Mouse (Mus musculus): ENCODE data around the gene Ap1ar. TPM values are rescaled to one million over a fixed set of nuclear protein-coding genes. Genes with fewer than 3 reads are reported as not detected.

Gene Ap1ar
- polyA plus RNA-seq, 2 experiments = 38.2 to 43.1 TPM

DNA sequence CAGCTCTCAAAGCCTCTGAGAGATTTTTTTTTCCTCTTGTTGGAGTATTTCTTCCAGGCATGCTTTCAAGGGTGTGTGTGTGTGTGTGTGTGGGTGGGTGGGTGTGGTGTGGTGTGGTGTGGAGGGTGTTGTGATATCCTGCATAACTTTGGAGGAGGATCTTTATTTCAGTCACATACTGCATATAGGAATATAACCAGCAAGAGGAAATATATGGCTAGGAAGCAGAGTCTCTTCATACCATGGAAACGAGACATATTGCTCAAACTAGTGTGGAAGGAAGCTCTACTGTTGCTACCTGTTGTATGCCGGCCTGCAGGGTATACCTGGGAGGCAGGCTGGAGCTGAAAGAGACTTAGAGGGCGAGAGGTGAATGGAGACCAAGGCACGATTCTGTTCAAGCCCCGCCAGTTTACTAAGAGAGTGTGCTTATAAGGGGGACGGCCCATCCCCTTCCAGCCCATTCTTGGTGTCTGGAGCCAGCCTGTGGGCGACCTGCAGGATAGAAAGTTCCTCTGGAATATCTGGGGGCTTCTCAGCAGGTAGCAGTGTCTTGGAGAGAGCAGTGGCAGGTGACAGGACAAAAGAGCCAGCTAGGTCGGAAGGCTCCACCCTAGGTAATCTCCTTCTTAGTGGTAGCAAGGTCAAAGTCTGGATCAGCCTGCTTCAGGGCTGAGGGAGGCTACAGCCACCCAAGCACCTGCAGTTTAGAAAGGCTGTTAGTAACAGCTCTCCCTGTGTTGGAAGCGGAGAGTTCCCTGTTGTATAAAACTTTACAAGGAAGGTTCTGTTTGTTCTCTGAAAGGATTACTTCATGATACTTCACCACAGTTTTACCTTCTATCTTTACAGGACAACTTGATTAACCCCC is 13.7 kb upstream of the Ap1ar start:
- no peaks in the 10 kb centered on the region for H3K27me3 ChIP-seq (ENCODE audit: control insufficient read depth, insufficient read depth, low read length)
- no peaks in the 10 kb centered on the region for H3K36me3 ChIP-seq (ENCODE audit: control insufficient read depth, insufficient read depth, low read length)
- WGBS = 60% methylated on average over 9 of the region's 9 CpGs
- peaks cover 3% of the 10 kb centered on the region; the same call in 1 of the 2 replicates for H3K4me1 ChIP-seq (ENCODE audit: control insufficient read depth, insufficient read depth, low read length)
- no peak overlapping the region for H3K27ac ChIP-seq (replicated peaks; ENCODE audit: low read depth, low read length)
- H3K9me3 ChIP-seq (ENCODE audit: control insufficient read depth, low read length) = no peaks in the 10 kb centered on the region
- H3K4me2 ChIP-seq (replicated peaks; ENCODE audit: low read depth, low read length, severe bottlenecking) = no peak overlapping the region
- H3K4me3 ChIP-seq (replicated peaks; ENCODE audit: low read length) = no peak overlapping the region
- TF ChIP-seq POLR2A (IDR thresholded peaks at IDR 0.05; ENCODE audit: borderline replicate concordance, extremely low read depth, insufficient read depth, insufficient read length) = no peak
- DNase-seq (ENCODE audit: low spot score) = no peak
- no peak for ATAC-seq (ENCODE audit: low FRiP score, low read depth)
- H3K9ac ChIP-seq (ENCODE audit: low read depth, low read length, severe bottlenecking) = no peak overlapping the region

- no peak for TF ChIP-seq POLR2A (IDR thresholded peaks at IDR 0.05; ENCODE audit: borderline replicate concordance, extremely low read depth, insufficient read depth, insufficient read length)
- H3K27ac ChIP-seq (replicated peaks; ENCODE audit: low read depth, low read length) = no peak overlapping the region
- H3K36me3 ChIP-seq (ENCODE audit: control insufficient read depth, insufficient read depth, low read length) = no peaks in the 10 kb centered on the region
- no peaks in the 10 kb centered on the region for H3K27me3 ChIP-seq (ENCODE audit: control insufficient read depth, insufficient read depth, low read length)
- no peaks in the 10 kb centered on the region for H3K9me3 ChIP-seq (ENCODE audit: control insufficient read depth, low read length)
- DNase-seq (ENCODE audit: low spot score) (no peak), ATAC-seq (ENCODE audit: low FRiP score, low read depth) (no peak)
- no peak overlapping the region for H3K9ac ChIP-seq (ENCODE audit: low read depth, low read length, severe bottlenecking)
- H3K4me3 ChIP-seq (replicated peaks; ENCODE audit: low read length) = no peak overlapping the region
- 85% methylated on average over 5 of the region's 5 CpGs for WGBS
- no peak overlapping the region for H3K4me2 ChIP-seq (replicated peaks; ENCODE audit: low read depth, low read length, severe bottlenecking)
- H3K4me1 ChIP-seq (ENCODE audit: control insufficient read depth, insufficient read depth, low read length) = peaks cover 3% of the 10 kb centered on the region; the same call in 1 of the 2 replicates
Observed at GRCm38 (mm10) chr3:127849922-127850321, 12.6 kb upstream of the Ap1ar start.

- TF ChIP-seq POLR2A (IDR thresholded peaks at IDR 0.05; ENCODE audit: borderline replicate concordance, extremely low read depth, insufficient read depth, insufficient read length) = no peak
- Histone ChIP-seq H3K9ac (ENCODE audit: low read depth, low read length, severe bottlenecking) (no peak overlapping the region), H3K9me3 (ENCODE audit: control insufficient read depth, low read length) (no peaks in the 10 kb centered on the region), H3K36me3 (ENCODE audit: control insufficient read depth, insufficient read depth, low read length) (no peaks in the 10 kb centered on the region), H3K4me2 (replicated peaks; ENCODE audit: low read depth, low read length, severe bottlenecking) (no peak overlapping the region), H3K27me3 (ENCODE audit: control insufficient read depth, insufficient read depth, low read length) (no peaks in the 10 kb centered on the region), H3K4me3 (replicated peaks; ENCODE audit: low read length) (no peak overlapping the region), H3K27ac (replicated peaks; ENCODE audit: low read depth, low read length) (no peak overlapping the region), H3K4me1 (ENCODE audit: control insufficient read depth, insufficient read depth, low read length) (no peaks in the 10 kb centered on the region)
- 80% methylated on average over 11 of the region's 11 CpGs for WGBS
- ATAC-seq (ENCODE audit: low FRiP score, low read depth) = no peak
- DNase-seq (ENCODE audit: low spot score) = no peak
Observed at GRCm38 (mm10) chr3:127848088-127848808, 10.9 kb upstream of the Ap1ar start.

DNA sequence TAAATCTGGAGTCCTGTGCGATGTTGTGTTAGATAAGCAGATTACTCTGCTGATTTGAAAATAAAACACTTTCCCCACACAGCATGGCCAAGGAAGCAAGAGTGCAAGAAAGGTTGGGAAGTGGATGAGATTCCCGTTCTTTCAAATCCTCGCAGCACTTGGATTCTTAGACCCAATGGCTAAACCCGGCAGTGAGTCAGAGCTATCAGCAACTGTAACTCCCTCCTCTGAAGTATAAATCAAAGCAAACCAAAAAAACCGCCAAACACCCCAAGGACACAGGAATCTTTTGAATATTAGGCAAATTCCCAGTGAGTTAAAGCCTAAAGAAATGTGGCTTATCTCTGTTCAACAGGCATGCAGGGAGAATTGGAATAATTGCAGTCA is 6.6 kb upstream of the Ap1ar start:
- no peak overlapping the region for H3K27ac ChIP-seq (replicated peaks; ENCODE audit: low read depth, low read length)
- H3K9ac ChIP-seq (ENCODE audit: low read depth, low read length, severe bottlenecking) = no peak overlapping the region
- DNase-seq (ENCODE audit: low spot score) (no peak), ATAC-seq (ENCODE audit: low FRiP score, low read depth) (no peak)
- no peaks in the 10 kb centered on the region for H3K4me1 ChIP-seq (ENCODE audit: control insufficient read depth, insufficient read depth, low read length)
- WGBS = 78% methylated on average over 5 of the region's 5 CpGs
- no peaks in the 10 kb centered on the region for H3K9me3 ChIP-seq (ENCODE audit: control insufficient read depth, low read length)
- no peak overlapping the region for H3K4me2 ChIP-seq (replicated peaks; ENCODE audit: low read depth, low read length, severe bottlenecking)
- H3K36me3 ChIP-seq (ENCODE audit: control insufficient read depth, insufficient read depth, low read length) = no peaks in the 10 kb centered on the region
- no peak overlapping the region for H3K4me3 ChIP-seq (replicated peaks; ENCODE audit: low read length)
- no peak for TF ChIP-seq POLR2A (IDR thresholded peaks at IDR 0.05; ENCODE audit: borderline replicate concordance, extremely low read depth, insufficient read depth, insufficient read length)
- no peaks in the 10 kb centered on the region for H3K27me3 ChIP-seq (ENCODE audit: control insufficient read depth, insufficient read depth, low read length)

DNA sequence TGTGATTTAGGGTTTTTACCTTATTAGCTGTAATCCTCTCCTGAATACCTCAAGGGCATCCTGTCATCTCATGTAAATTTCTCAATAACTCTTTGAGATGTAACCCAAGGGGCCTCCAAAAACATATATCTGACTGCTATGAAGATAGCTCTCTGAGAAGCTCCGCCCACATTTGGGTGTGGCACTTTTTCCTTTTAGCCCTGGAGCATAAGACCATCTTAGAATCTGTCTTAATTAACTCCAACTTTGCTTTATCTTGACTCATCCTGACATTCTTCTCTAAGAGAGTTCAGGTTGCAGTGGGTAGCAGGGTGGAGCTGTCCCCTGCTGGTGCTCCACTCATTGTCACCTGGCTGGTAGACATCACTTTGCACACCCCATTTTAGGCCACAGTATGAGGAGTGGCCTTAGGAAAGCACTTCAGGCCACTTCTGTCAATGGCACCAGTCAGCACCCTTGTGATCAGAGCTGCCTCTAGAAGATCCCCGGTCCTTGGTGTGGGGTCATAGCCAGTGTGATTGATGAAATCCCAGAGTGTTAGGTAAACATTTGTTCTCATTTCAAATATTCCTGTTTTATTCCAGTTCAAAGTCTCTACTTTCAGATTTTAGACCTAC is 6.1 kb upstream of the Ap1ar start:
- 81% methylated on average over 2 of the region's 2 CpGs for WGBS
- ATAC-seq (ENCODE audit: low FRiP score, low read depth) (no peak), DNase-seq (ENCODE audit: low spot score) (peak; percentile 27)
- Histone ChIP-seq H3K4me1 (ENCODE audit: control insufficient read depth, insufficient read depth, low read length) (no peaks in the 10 kb centered on the region), H3K36me3 (ENCODE audit: control insufficient read depth, insufficient read depth, low read length) (no peaks in the 10 kb centered on the region), H3K4me2 (replicated peaks; ENCODE audit: low read depth, low read length, severe bottlenecking) (no peak overlapping the region), H3K9me3 (ENCODE audit: control insufficient read depth, low read length) (no peaks in the 10 kb centered on the region), H3K4me3 (replicated peaks; ENCODE audit: low read length) (no peak overlapping the region), H3K9ac (ENCODE audit: low read depth, low read length, severe bottlenecking) (no peak overlapping the region), H3K27ac (replicated peaks; ENCODE audit: low read depth, low read length) (no peak overlapping the region), H3K27me3 (ENCODE audit: control insufficient read depth, insufficient read depth, low read length) (no peaks in the 10 kb centered on the region)
- TF ChIP-seq POLR2A (IDR thresholded peaks at IDR 0.05; ENCODE audit: borderline replicate concordance, extremely low read depth, insufficient read depth, insufficient read length) = no peak
